Mouse (Mus musculus) ES-E14 (cell line): ENCODE measurements around the gene Pde4d. TPM values are rescaled to one million over a fixed set of nuclear protein-coding genes. Genes with fewer than 3 reads are reported as not detected.

Source experiments
- DNase-seq: peaks from one replicate; pipeline ENCODE4 v3.0.0-alpha.2; 2013; ENCODE audit warnings: low read depth, low spot score
- H3K27ac ChIP-seq: 2 replicates; pipeline ENCODE4 v1.5.1; 2012; ENCODE audit warnings: low read depth, mild to moderate bottlenecking, low read length, moderate library complexity, mixed read lengths; ENCODE audit not compliant: poor library complexity, insufficient read depth, severe bottlenecking
- H3K36me3 ChIP-seq: 2 replicates; pipeline ENCODE4 v1.6.1; 2012; ENCODE audit warnings: mild to moderate bottlenecking, low read length, moderate library complexity, mixed read lengths; ENCODE audit not compliant: control insufficient read depth, poor library complexity, insufficient read depth, severe bottlenecking
- H3K4me1 ChIP-seq, 2 experiments: fragments of 150-350 bp in 1 of 2; sonication (generic) in 1 of 2; 2 replicates each; pipeline ENCODE4 v1.6.1; 2012; ENCODE audit warnings: low read length in 2 of 2, mild to moderate bottlenecking in 1 of 2, mixed read lengths in 1 of 2; ENCODE audit not compliant: control insufficient read depth in 2 of 2, insufficient read depth in 2 of 2, poor library complexity in 1 of 2
- H3K4me3 ChIP-seq, 2 experiments: fragments of 150-350 bp in 1 of 2; sonication (generic) in 1 of 2; 2 replicates each; pipeline ENCODE4 v1.5.1; 2012; ENCODE audit warnings: low read length in 2 of 2, low read depth in 1 of 2, mild to moderate bottlenecking in 1 of 2, mixed read lengths in 1 of 2; ENCODE audit not compliant: insufficient read depth in 1 of 2, poor library complexity in 1 of 2, severe bottlenecking in 1 of 2
- H3K9ac ChIP-seq: 2 replicates; pipeline ENCODE4 v1.6.1; 2012; ENCODE audit warnings: low read depth, mild to moderate bottlenecking, low read length, mixed read lengths; ENCODE audit not compliant: poor library complexity, insufficient read depth, severe bottlenecking
- H3K9me3 ChIP-seq: fragments of 150-350 bp; sonication (generic); 2 replicates; pipeline ENCODE4 v1.6.1; 2012; ENCODE audit warnings: low read depth, mild to moderate bottlenecking, low read length; ENCODE audit not compliant: control insufficient read depth, insufficient read depth
- CHD2 ChIP-seq: IDR thresholded peaks from 2 replicates; pipeline ENCODE4 v1.6.1; 2014; ENCODE audit warnings: mild to moderate bottlenecking, low read depth, low read length, inconsistent platforms
- HCFC1 ChIP-seq: IDR thresholded peaks from 2 replicates; pipeline ENCODE4 v1.6.1; 2012; ENCODE audit warnings: low read length, inconsistent platforms, borderline replicate concordance; ENCODE audit not compliant: insufficient read depth
- MAFK ChIP-seq: IDR thresholded peaks from 2 replicates; pipeline ENCODE4 v1.6.1; 2014; ENCODE audit warnings: mild to moderate bottlenecking, low read depth, low read length, inconsistent platforms; ENCODE audit not compliant: insufficient read depth
- ZC3H11A ChIP-seq: IDR thresholded peaks from 2 replicates; pipeline ENCODE4 v1.6.1; 2012; ENCODE audit warnings: low read depth, mild to moderate bottlenecking, inconsistent platforms, low read length, borderline replicate concordance
- ZNF384 ChIP-seq: IDR thresholded peaks from 2 replicates; pipeline ENCODE4 v1.6.1; 2012; ENCODE audit warnings: low read depth, low read length, inconsistent platforms
- in situ Hi-C, 2 experiments: fragments of 600-800 bp; cut with MboI; formaldehyde crosslinking; loops; one replicate each; pipeline ENCODE4 v1.15.1; 2025; ENCODE audit warnings: low sequenced_read_pairs in 2 of 2, inconsistent platforms in 1 of 2; ENCODE audit not compliant: unreplicated experiment in 2 of 2
- total RNA-seq: library from RNA; depleted of rRNA; stranded (reverse); fragments of 300-350 nt; gene quantifications from 2 replicates; pipeline ENCODE4 v1.2.3, GENCODE M21; 2012

Gene Pde4d
- total RNA-seq, 1 experiment = 10.4 TPM

DNA sequence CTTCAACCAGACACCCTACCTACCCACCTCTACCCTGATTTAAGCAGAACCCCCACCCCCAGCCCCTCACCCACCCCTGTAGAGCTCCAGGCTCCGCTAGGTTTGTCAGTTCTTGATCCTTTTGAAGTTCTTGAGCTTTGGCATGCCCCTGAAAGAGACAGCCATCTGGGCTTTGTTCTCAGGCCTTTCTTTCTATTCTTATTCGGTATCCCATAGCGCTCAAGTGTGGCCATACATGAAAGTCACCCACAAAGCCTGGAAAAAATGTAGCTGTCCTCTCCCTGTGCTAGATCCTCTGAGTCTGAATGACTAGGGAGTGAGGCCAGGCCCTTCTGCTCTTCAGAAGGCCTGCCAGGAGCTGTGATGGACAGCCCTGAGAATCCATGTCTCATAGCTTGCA is 957.6 kb downstream of the Pde4d start:
- H3K4me1 ChIP-seq = peaks cover 2 to 3% of the 10 kb centered on the region in 2 experiments; a peak in 1 of 4 replicates
- H3K36me3 ChIP-seq = no peaks in the 10 kb centered on the region
- in situ Hi-C loops = no loop called here
- H3K9me3 ChIP-seq = no peaks in the 10 kb centered on the region
- H3K27ac ChIP-seq = no peak overlapping the region
- no peak overlapping the region for H3K4me3 ChIP-seq
- H3K9ac ChIP-seq = no peak overlapping the region
- TF ChIP-seq MAFK = no peak
- TF ChIP-seq CHD2 = no peak
- TF ChIP-seq ZC3H11A = no peak
- TF ChIP-seq HCFC1 = no peak
- TF ChIP-seq ZNF384 = no peak
- DNase-seq = peak; percentile 27

DNA sequence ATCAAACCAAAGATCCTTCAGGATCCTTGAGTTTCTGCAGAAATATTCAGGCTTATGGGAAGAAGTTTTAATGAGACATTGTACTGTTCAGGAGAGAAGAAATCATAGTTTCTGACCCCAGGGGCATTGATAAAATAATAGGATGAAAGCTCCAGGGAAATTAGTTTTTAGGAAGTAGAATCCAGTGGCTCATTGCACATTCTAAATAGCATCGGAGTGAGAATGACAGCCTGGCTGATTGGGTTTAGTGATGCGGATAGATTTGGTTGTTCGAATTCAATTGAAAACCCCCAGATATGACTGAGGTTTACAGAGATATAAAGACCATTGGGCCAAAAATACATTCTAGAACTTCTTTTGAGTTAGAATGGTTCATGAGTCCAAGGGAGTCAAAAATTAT is 970.7 kb downstream of the Pde4d start:
- H3K27ac ChIP-seq = no peak overlapping the region
- TF ChIP-seq ZC3H11A (no peak), MAFK (no peak), ZNF384 (no peak), CHD2 (no peak), HCFC1 (no peak)
- H3K9ac ChIP-seq = no peak overlapping the region
- no peaks in the 10 kb centered on the region for H3K4me1 ChIP-seq
- in situ Hi-C loops = no loop called here
- DNase-seq = no peak
- H3K9me3 ChIP-seq = no peaks in the 10 kb centered on the region
- no peaks in the 10 kb centered on the region for H3K36me3 ChIP-seq
- no peak overlapping the region for H3K4me3 ChIP-seq

DNA sequence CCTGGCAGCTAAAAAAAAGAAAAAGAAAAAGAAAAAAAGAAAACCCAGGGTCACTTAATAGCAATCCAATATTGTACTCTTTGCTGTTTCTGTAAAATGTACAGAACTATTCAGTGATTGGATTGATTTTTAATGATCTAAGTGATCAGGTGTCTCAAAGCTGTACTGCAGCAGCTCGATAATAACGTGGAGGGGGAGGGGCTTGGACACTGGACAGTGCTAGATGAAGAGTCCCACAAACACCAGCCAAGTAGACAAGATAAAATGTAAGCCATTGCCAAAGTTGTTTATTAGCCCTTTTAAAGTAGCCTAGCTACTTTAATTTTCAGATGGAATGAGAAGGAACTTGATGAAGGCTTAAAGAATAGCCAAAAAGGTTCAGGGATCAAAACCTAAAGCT is 975.2 kb downstream of the Pde4d start:
- H3K9ac ChIP-seq = no peak overlapping the region
- in situ Hi-C loops = no loop called here
- TF ChIP-seq MAFK = no peak
- TF ChIP-seq ZNF384 = no peak
- no peak for TF ChIP-seq HCFC1
- TF ChIP-seq CHD2 = no peak
- no peak for TF ChIP-seq ZC3H11A
- H3K4me1 ChIP-seq = peaks cover 0 to 3% of the 10 kb centered on the region in 2 experiments; a peak in 1 of 4 replicates
- DNase-seq = no peak
- no peaks in the 10 kb centered on the region for H3K9me3 ChIP-seq
- no peaks in the 10 kb centered on the region for H3K36me3 ChIP-seq
- no peak overlapping the region for H3K27ac ChIP-seq
- no peak overlapping the region for H3K4me3 ChIP-seq

DNA sequence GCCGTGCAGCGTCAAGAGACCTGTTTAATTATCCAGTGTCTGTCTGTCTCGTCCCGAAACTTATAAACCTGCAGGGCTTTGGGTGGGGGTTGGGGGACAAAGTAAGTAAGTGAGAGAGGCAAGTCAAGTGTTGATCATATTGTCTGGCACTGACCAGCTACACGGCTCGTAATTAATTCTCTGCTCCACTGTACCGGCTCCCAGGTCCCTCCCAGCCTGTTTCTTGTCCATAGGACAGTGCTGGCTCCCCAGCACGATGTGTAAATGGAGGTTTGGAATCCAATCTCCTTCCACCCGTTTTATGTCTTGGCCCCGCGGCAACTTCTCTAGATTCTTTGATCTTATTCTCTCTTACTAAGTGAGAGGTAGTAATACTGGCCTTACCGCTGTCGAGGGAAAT is 975.8 kb downstream of the Pde4d start:
- in situ Hi-C loops = no loop called here
- Histone ChIP-seq H3K27ac (no peak overlapping the region), H3K4me1 (peaks cover 0 to 3% of the 10 kb centered on the region in 2 experiments; a peak in 1 of 4 replicates), H3K9ac (no peak overlapping the region), H3K36me3 (no peaks in the 10 kb centered on the region), H3K4me3 (no peak overlapping the region), H3K9me3 (no peaks in the 10 kb centered on the region)
- DNase-seq = no peak
- no peak for TF ChIP-seq HCFC1
- TF ChIP-seq MAFK = no peak
- no peak for TF ChIP-seq ZC3H11A
- TF ChIP-seq ZNF384 = no peak
- TF ChIP-seq CHD2 = no peak

- H3K4me1 ChIP-seq = peaks cover 0 to 3% of the 10 kb centered on the region in 2 experiments; a peak in 1 of 4 replicates
- no peak overlapping the region for H3K27ac ChIP-seq
- TF ChIP-seq HCFC1 (no peak), ZC3H11A (no peak), CHD2 (no peak), MAFK (no peak), ZNF384 (no peak)
- in situ Hi-C loops = no loop called here
- no peak for DNase-seq
- no peaks in the 10 kb centered on the region for H3K9me3 ChIP-seq
- no peaks in the 10 kb centered on the region for H3K36me3 ChIP-seq
- no peak overlapping the region for H3K9ac ChIP-seq
- no peak overlapping the region for H3K4me3 ChIP-seq
Observed at GRCm38 (mm10) chr13:109426058-109426457, 976.3 kb downstream of the Pde4d start.
